Mouse (Mus musculus): Measurements from ENCODE around the gene Yod1. TPM values are rescaled to one million over a fixed set of nuclear protein-coding genes. Genes with fewer than 3 reads are reported as not detected.

The Yod1 gene
- polyA plus RNA-seq, 1 experiment from 2014 or later = 16.2 TPM

Other genes with a start within 250 kb of the Yod1 start
- gene Zp3r, start 87.7 kb upstream of the Yod1 start, polyA plus RNA-seq (2014; fragmentation: Nextera tagmentation; extraction: Ambion mirVana) = not detected in 2 replicates
- not detected in 2 replicates for gene C4bp, start 55.7 kb upstream of the Yod1 start, polyA plus RNA-seq (2014; fragmentation: Nextera tagmentation; extraction: Ambion mirVana)
- gene Gm29427, start 1.5 kb upstream of the Yod1 start, polyA plus RNA-seq (2014; fragmentation: Nextera tagmentation; extraction: Ambion mirVana) = not detected in 2 replicates
- gene Pfkfb2, start 11.9 kb downstream of the Yod1 start, polyA plus RNA-seq (2014; fragmentation: Nextera tagmentation; extraction: Ambion mirVana) = 24.3 and 25.6 TPM in 2 replicates
- 0.61 and 0.90 TPM in 2 replicates for gene AA986860, start 14.6 kb downstream of the Yod1 start, polyA plus RNA-seq (2014; fragmentation: Nextera tagmentation; extraction: Ambion mirVana)
- gene Fcamr, start 83.6 kb downstream of the Yod1 start, polyA plus RNA-seq (2014; fragmentation: Nextera tagmentation; extraction: Ambion mirVana) = not detected in 2 replicates
- gene Pigr, start 109.4 kb downstream of the Yod1 start, polyA plus RNA-seq (2014; fragmentation: Nextera tagmentation; extraction: Ambion mirVana) = not detected in 2 replicates
- 1.5 and 1.7 TPM in 2 replicates for gene Fcmr, start 148.3 kb downstream of the Yod1 start, polyA plus RNA-seq (2014; fragmentation: Nextera tagmentation; extraction: Ambion mirVana)
- not detected in 2 replicates for gene Il24, start 170.1 kb downstream of the Yod1 start, polyA plus RNA-seq (2014; fragmentation: Nextera tagmentation; extraction: Ambion mirVana)
- gene Il20, start 194.1 kb downstream of the Yod1 start, polyA plus RNA-seq (2014; fragmentation: Nextera tagmentation; extraction: Ambion mirVana) = not detected in 2 replicates
- gene Il19, start 222.8 kb downstream of the Yod1 start, polyA plus RNA-seq (2014; fragmentation: Nextera tagmentation; extraction: Ambion mirVana) = not detected in 2 replicates